Comparison of ENCODE assay signal across 13 mouse cellular contexts in genomic region chr2:36101866-36102558, GRCm38 (mm10). TPM values are rescaled to one million over a fixed set of nuclear protein-coding genes. Genes with fewer than 3 reads are reported as not detected.
DNase-seq lines count a peak whose midpoint lies in the region; ATAC-seq lines count a peak whose summit lies in the region.
"Had no signal": no experiment of that assay in that cellular context is flagged by ENCODE, and none has a peak within 500 bp of the region (broad histone marks: within the 10 kb centered on the region; RNA-seq: fewer than 3 reads in every experiment).

No protein-coding gene starts in this region.

- H3K9me3 ChIP-seq in heart, embryonic 16.5 days (replicated peaks; ENCODE audit: control insufficient read depth, low read length), result no peaks in the 10 kb centered on the region
- no peaks in the 10 kb centered on the region for H3K9me3 ChIP-seq in hindbrain, embryonic 12.5 days (replicated peaks)
- H3K9me3 ChIP-seq in megakaryocyte, embryonic 14.5 days, result no peaks in the 10 kb centered on the region

- H3K9ac ChIP-seq in heart, embryonic 16.5 days (ENCODE audit: low read length), result peak overlapping the region; percentile 24; the same call in 1 of the 2 replicates
- H3K9ac ChIP-seq in hindbrain, embryonic 12.5 days, result no peak overlapping the region

- no peak for ATAC-seq in heart, embryonic 16.5 days (replicated peaks; ENCODE audit: extremely low read depth, insufficient read depth, low FRiP score)
- ATAC-seq in hindbrain, embryonic 12.5 days (ENCODE audit: low FRiP score), result no peak

- H3K4me1 ChIP-seq in heart, embryonic 16.5 days (ENCODE audit: control insufficient read depth, insufficient read depth, low read length), result peaks cover 34% of the 10 kb centered on the region
- H3K4me1 ChIP-seq in hindbrain, embryonic 12.5 days, result peaks cover 33% of the 10 kb centered on the region
- H3K4me1 ChIP-seq in megakaryocyte, embryonic 14.5 days, result peaks cover 50% of the 10 kb centered on the region

- peak overlapping the region; percentile 91 for H3K4me2 ChIP-seq in heart, embryonic 16.5 days (ENCODE audit: low read depth, low read length)
- peak overlapping the region; percentile 35 for H3K4me2 ChIP-seq in hindbrain, embryonic 12.5 days (replicated peaks)

- no peak for DNase-seq in heart, postnatal 25 days (ENCODE audit: low spot score)
- DNase-seq in embryo, embryonic 9.5 days (ENCODE audit: extremely low spot score), result peak; percentile 61
- no peak for DNase-seq in frontal cortex, postnatal 14 days (ENCODE audit: low spot score in 2 of 2)
- no peak for DNase-seq in testis, postnatal 14 days (ENCODE audit: low spot score)
- DNase-seq in ovary, postnatal 36 days (ENCODE audit: low spot score), result no peak
- DNase-seq: layer of hippocampus, postnatal 36 days; thymus, adult 2 months had no signal

- peaks cover 95% of the 10 kb centered on the region for H3K27me3 ChIP-seq in heart, embryonic 16.5 days (ENCODE audit: control insufficient read depth, insufficient read depth, low read length)
- H3K27me3 ChIP-seq in hindbrain, embryonic 12.5 days, result peaks cover 99% of the 10 kb centered on the region
- H3K27me3 ChIP-seq in megakaryocyte, embryonic 14.5 days (replicated peaks), result peaks cover 100% of the 10 kb centered on the region

- peak overlapping the region; percentile 61 for H3K4me3 ChIP-seq in heart, embryonic 16.5 days (ENCODE audit: low read length)
- H3K4me3 ChIP-seq in hindbrain, embryonic 12.5 days, result peak overlapping the region; percentile 19; the same call in 1 of the 2 replicates
- peak overlapping the region; percentile 87 for H3K4me3 ChIP-seq in megakaryocyte, embryonic 14.5 days (replicated peaks)

- no peak overlapping the region for H3K27ac ChIP-seq in heart, embryonic 16.5 days (ENCODE audit: low read length)
- H3K27ac ChIP-seq in hindbrain, embryonic 12.5 days, result no peak overlapping the region

- intact Hi-C loops in heart, postnatal 25 days (cut with DNase I), result loop anchor here (5.0 to 10.0 kb wide), 2 partner anchors 110 to 173 kb away; no protein-coding TSS in a partner anchor

- 12% methylated on average over 28 of the region's 28 CpGs for WGBS in heart, embryonic 16.5 days
- 3% methylated on average over 28 of the region's 28 CpGs for WGBS in hindbrain, embryonic 12.5 days

- no peaks in the 10 kb centered on the region for H3K36me3 ChIP-seq in heart, embryonic 16.5 days (ENCODE audit: control insufficient read depth, insufficient read depth)
- H3K36me3 ChIP-seq in hindbrain, embryonic 12.5 days, result no peaks in the 10 kb centered on the region
- H3K36me3 ChIP-seq in megakaryocyte, embryonic 14.5 days (replicated peaks; ENCODE audit: low read length), result no peaks in the 10 kb centered on the region

RNA-seq across cellular contexts. Expression of gene Lhx6, which starts 3.2 kb away (rescaled TPM):
- 1.3 and 1.8 TPM in 2 replicates for polyA plus RNA-seq in heart, embryonic 16.5 days (2015; fragmentation: Nextera tagmentation; extraction: Ambion mirVana)
- 1 to 10 TPM; 5.1 to 5.6 TPM for total RNA-seq in heart, postnatal 25 days (2021)
- polyA plus RNA-seq in hindbrain, embryonic 12.5 days (2016; fragmentation: Nextera tagmentation; extraction: Ambion mirVana), result 1.4 and 2.7 TPM in 2 replicates
- polyA plus RNA-seq in megakaryocyte, embryonic 14.5 days (2012; ENCODE audit: insufficient read depth, low replicate concordance), result 0.18 TPM in 1 of 2 replicates, not detected in the other
- polyA plus RNA-seq: neural tube, embryonic 14.5 days had no signal

RNA-seq across cellular contexts. Expression of gene Mrrf, which starts 34.2 kb away (rescaled TPM):
- 38.6 and 41.7 TPM in 2 replicates for polyA plus RNA-seq in heart, embryonic 16.5 days (2015; fragmentation: Nextera tagmentation; extraction: Ambion mirVana)
- total RNA-seq in heart, postnatal 25 days (2021), result 10 to 100 TPM; 41.9 to 43.3 TPM
- polyA plus RNA-seq in hindbrain, embryonic 12.5 days (2016; fragmentation: Nextera tagmentation; extraction: Ambion mirVana), result 23.0 and 24.8 TPM in 2 replicates
- 2.5 and 6.8 TPM in 2 replicates for polyA plus RNA-seq in megakaryocyte, embryonic 14.5 days (2012; ENCODE audit: insufficient read depth, low replicate concordance)

RNA-seq across cellular contexts. Expression of gene Rbm18, which starts 34.6 kb away (rescaled TPM):
- polyA plus RNA-seq in heart, embryonic 16.5 days (2015; fragmentation: Nextera tagmentation; extraction: Ambion mirVana), result 66.1 and 69.5 TPM in 2 replicates
- 10 to 100 TPM; 34.5 to 38.1 TPM for total RNA-seq in heart, postnatal 25 days (2021)
- 129 TPM in 2 replicates for polyA plus RNA-seq in hindbrain, embryonic 12.5 days (2016; fragmentation: Nextera tagmentation; extraction: Ambion mirVana)
- polyA plus RNA-seq in megakaryocyte, embryonic 14.5 days (2012; ENCODE audit: insufficient read depth, low replicate concordance), result 4.2 TPM in 1 of 2 replicates, not detected in the other

RNA-seq across cellular contexts. Expression of gene Morn5, which starts 52.8 kb away (rescaled TPM):
- polyA plus RNA-seq in heart, embryonic 16.5 days (2015; fragmentation: Nextera tagmentation; extraction: Ambion mirVana), result 0.42 and 0.87 TPM in 2 replicates
- total RNA-seq in heart, postnatal 25 days (2021), result not detected
- 3.2 and 3.6 TPM in 2 replicates for polyA plus RNA-seq in hindbrain, embryonic 12.5 days (2016; fragmentation: Nextera tagmentation; extraction: Ambion mirVana)
- polyA plus RNA-seq in megakaryocyte, embryonic 14.5 days (2012; ENCODE audit: insufficient read depth, low replicate concordance), result not detected in 2 replicates
- total RNA-seq: ES-E14; gastrocnemius, adult 8-10 months had no signal

RNA-seq across cellular contexts. Expression of gene Ndufa8, which starts 52.8 kb away (rescaled TPM):
- polyA plus RNA-seq in heart, embryonic 16.5 days (2015; fragmentation: Nextera tagmentation; extraction: Ambion mirVana), result 553 and 578 TPM in 2 replicates
- total RNA-seq in heart, postnatal 25 days (2021), result 100 to 1,000 TPM; 676 to 685 TPM
- polyA plus RNA-seq in hindbrain, embryonic 12.5 days (2016; fragmentation: Nextera tagmentation; extraction: Ambion mirVana), result 171 and 179 TPM in 2 replicates
- 30.0 and 76.6 TPM in 2 replicates for polyA plus RNA-seq in megakaryocyte, embryonic 14.5 days (2012; ENCODE audit: insufficient read depth, low replicate concordance)

Comparison
In these comparisons a context has a peak if more than half of its experiments do, and no peak if none do; other contexts are left out.
1. H3K4me3 ChIP-seq: peak in every context shown above with its lines; median percentile 87 in megakaryocyte, embryonic 14.5 days; 61 in heart, embryonic 16.5 days; 19 in hindbrain, embryonic 12.5 days.
2. RNA of gene Rbm18, which starts 34.6 kb away (polyA plus RNA-seq): 129 TPM in hindbrain, embryonic 12.5 days and 66.1 to 69.5 TPM in heart, embryonic 16.5 days; 4.2 TPM in megakaryocyte, embryonic 14.5 days; every median in the first group is over 10 times any median in the second.